Mouse (Mus musculus) liver, embryonic 14.5 days (tissue): ENCODE measurements around the gene Foxk1.

Source experiments
- CTCF ChIP-seq: IDR thresholded peaks from 2 replicates; pipeline ENCODE4 v1.5.1; 2016; ENCODE audit warnings: antibody characterized with exemption, low read depth, control low read depth
- EP300 ChIP-seq: IDR thresholded peaks from 2 replicates; pipeline ENCODE4 v1.6.1; 2016; ENCODE audit warnings: antibody characterized with exemption, low read depth

DNA sequence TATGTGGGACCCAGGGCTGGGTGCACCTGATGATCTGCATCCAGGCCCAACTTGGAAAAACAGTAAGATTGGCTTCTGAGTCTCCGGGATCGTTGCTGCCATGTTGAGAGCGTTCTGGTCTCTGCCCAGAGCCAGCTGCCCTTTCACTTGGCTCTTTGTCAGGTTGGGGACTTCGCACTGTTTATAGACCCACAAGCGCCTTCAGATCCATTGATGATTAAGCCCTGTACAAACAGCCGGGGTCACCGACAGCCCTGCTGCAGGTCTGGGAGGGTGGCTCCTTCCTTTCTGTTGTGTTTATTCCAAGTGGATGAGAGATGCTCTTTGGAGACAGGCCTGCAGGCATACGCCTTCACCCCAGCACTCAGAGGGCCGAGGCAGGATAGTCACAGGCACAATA lies 16.6 kb downstream of the Foxk1 start:
- TF ChIP-seq EP300 (no peak), CTCF (no peak)
